Mouse (Mus musculus): Measurements from ENCODE around the gene Celsr1. TPM values are rescaled to one million over a fixed set of nuclear protein-coding genes. Genes with fewer than 3 reads are reported as not detected.

The Celsr1 gene
- total and polyA plus RNA-seq, 2 experiments from 2014 or later, result 0.99 to 16.4 TPM

DNA sequence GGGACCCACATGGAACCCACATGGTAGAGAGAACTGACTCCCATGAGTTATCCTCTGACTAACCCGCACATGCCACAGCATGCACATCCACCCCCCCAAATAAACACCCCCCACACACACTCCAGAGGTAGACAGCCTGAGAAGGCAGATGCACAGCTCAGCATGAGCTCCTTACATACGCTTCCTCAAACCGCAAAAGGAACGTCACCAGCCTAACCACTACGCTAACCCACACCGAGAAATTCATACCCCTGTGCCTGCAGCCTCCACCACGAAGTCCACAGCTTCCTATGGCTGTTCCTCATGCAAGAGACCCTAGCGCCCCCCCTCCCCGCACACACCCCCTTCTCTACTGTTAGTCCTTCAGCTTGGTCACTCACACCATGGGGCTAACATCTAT, 11.6 kb downstream of the Celsr1 start:
- no peak overlapping the region for H3K4me2 ChIP-seq (ENCODE audit: low read depth, low read length)
- no peak overlapping the region for H3K9ac ChIP-seq (replicated peaks; ENCODE audit: low read length)
- H3K36me3 ChIP-seq (ENCODE audit: insufficient read depth, low read length), result no peaks in the 10 kb centered on the region
- WGBS, result 72% methylated on average over 9 of the region's 9 CpGs
- no peak overlapping the region for H3K27ac ChIP-seq
- no peak for TF ChIP-seq CTCF (IDR thresholded peaks at IDR 0.05; ENCODE audit: low read depth)
- no peak overlapping the region for H3K4me3 ChIP-seq (ENCODE audit: low read length)
- H3K27me3 ChIP-seq (ENCODE audit: insufficient read depth, low read length), result no peaks in the 10 kb centered on the region
- no peaks in the 10 kb centered on the region for H3K9me3 ChIP-seq (ENCODE audit: low read length)
- no peak for ATAC-seq
- no peak for DNase-seq (ENCODE audit: low spot score)
- H3K4me1 ChIP-seq (ENCODE audit: insufficient read depth, low read length), result no peaks in the 10 kb centered on the region; the same call in 1 of the 2 replicates

DNA sequence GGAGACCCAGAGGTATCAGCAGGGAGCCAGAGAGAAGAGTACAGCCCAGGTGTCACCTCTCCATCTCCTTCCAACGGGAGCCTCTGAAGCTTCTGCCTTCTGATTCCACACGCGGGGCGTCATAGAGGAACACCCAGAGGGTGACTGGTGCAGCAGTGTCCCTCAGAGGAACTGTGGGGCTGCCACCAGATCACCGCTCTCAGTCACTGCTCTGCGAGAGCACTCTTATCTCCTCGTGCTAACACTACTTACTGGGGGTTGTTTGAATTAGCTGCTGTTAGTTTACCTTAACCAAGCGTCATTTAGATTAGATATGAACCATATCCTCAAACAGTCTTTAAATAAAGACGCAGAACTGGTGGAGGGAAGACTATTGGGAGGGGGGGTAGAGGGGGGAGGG, 12.3 kb downstream of the Celsr1 start:
- no peaks in the 10 kb centered on the region for H3K36me3 ChIP-seq (ENCODE audit: insufficient read depth, low read length)
- H3K27ac ChIP-seq, result no peak overlapping the region
- H3K4me3 ChIP-seq (ENCODE audit: low read length), result no peak overlapping the region
- WGBS, result 85% methylated on average over 9 of the region's 9 CpGs
- DNase-seq (ENCODE audit: low spot score) (no peak), ATAC-seq (no peak)
- no peaks in the 10 kb centered on the region; the same call in 1 of the 2 replicates for H3K4me1 ChIP-seq (ENCODE audit: insufficient read depth, low read length)
- TF ChIP-seq CTCF (IDR thresholded peaks at IDR 0.05; ENCODE audit: low read depth), result no peak
- H3K9ac ChIP-seq (replicated peaks; ENCODE audit: low read length), result no peak overlapping the region
- H3K27me3 ChIP-seq (ENCODE audit: insufficient read depth, low read length), result no peaks in the 10 kb centered on the region
- H3K9me3 ChIP-seq (ENCODE audit: low read length), result no peaks in the 10 kb centered on the region
- H3K4me2 ChIP-seq (ENCODE audit: low read depth, low read length), result no peak overlapping the region

DNA sequence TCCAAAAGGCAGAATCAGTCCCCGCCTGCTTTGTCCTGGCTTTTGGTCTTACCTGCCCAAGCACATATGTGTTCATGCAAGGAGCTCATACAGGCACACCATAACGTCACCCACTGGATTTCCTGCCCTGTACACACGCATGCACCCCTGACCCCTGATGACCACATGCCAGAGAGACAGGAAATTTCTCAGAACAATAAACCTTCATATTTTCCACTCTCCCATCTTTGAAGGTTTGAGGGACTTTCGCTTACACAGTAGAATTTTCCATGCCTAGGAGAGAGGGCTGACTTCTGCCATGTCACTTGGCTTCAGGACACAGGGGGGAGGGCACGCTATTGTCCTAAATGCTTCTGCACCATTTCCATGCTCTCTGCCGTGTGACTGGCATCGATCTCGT, 13.6 kb downstream of the Celsr1 start:
- DNase-seq (ENCODE audit: low spot score), result no peak
- ATAC-seq, result no peak
- no peak overlapping the region for H3K4me2 ChIP-seq (ENCODE audit: low read depth, low read length)
- no peak overlapping the region for H3K27ac ChIP-seq
- H3K9me3 ChIP-seq (ENCODE audit: low read length), result no peaks in the 10 kb centered on the region
- H3K4me1 ChIP-seq (ENCODE audit: insufficient read depth, low read length), result no peaks in the 10 kb centered on the region; the same call in 1 of the 2 replicates
- H3K4me3 ChIP-seq (ENCODE audit: low read length), result no peak overlapping the region
- 59% methylated on average over 8 of the region's 8 CpGs for WGBS
- H3K9ac ChIP-seq (replicated peaks; ENCODE audit: low read length), result no peak overlapping the region
- H3K36me3 ChIP-seq (ENCODE audit: insufficient read depth, low read length), result no peaks in the 10 kb centered on the region
- TF ChIP-seq CTCF (IDR thresholded peaks at IDR 0.05; ENCODE audit: low read depth), result no peak
- H3K27me3 ChIP-seq (ENCODE audit: insufficient read depth, low read length), result no peaks in the 10 kb centered on the region

DNA sequence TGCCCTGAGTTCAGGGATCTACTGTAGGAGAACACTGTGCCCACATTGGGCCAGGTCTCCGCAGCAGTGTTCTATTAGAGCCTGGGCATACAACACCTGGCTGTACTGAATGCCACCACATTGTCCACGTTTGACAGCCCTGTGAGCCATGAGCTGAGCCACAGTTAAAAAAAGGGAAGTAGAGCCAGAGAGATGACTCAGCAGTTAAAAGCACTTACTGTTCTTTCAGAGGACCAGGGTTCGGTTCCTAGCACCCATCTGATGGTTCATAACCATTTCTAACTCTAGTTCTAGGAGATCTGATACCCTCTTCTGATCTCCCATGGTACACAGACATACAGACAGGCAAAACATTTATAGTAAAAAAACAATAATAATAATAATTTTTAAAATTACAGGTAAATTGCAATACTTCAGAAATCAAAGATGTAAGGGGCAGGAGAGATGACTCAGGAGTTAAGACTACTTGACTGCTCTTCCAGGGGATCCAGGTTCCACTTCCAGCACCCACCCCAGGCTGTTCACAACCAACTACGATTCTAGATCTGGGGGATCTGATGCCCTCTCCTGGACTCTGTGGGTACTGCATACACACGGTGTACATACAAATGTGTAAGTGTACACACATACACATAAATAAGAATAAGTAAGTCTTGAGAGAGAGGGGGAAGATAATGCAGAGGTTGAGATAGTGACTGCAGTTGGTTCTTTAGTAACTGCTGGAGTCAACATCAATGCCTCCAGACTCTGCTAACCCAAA, 14.6 kb downstream of the Celsr1 start:
- Histone ChIP-seq H3K4me2 (ENCODE audit: low read depth, low read length) (no peak overlapping the region), H3K4me1 (ENCODE audit: insufficient read depth, low read length) (peaks cover under 1% of the 10 kb centered on the region), H3K9ac (replicated peaks; ENCODE audit: low read length) (no peak overlapping the region), H3K9me3 (ENCODE audit: low read length) (no peaks in the 10 kb centered on the region), H3K27me3 (ENCODE audit: insufficient read depth, low read length) (no peaks in the 10 kb centered on the region), H3K4me3 (ENCODE audit: low read length) (no peak overlapping the region), H3K36me3 (ENCODE audit: insufficient read depth, low read length) (no peaks in the 10 kb centered on the region), H3K27ac (no peak overlapping the region)
- no peak for ATAC-seq
- 95% methylated on average over 5 of the region's 5 CpGs for WGBS
- no peak for DNase-seq (ENCODE audit: low spot score)
- TF ChIP-seq CTCF (IDR thresholded peaks at IDR 0.05; ENCODE audit: low read depth), result peak; percentile 31

DNA sequence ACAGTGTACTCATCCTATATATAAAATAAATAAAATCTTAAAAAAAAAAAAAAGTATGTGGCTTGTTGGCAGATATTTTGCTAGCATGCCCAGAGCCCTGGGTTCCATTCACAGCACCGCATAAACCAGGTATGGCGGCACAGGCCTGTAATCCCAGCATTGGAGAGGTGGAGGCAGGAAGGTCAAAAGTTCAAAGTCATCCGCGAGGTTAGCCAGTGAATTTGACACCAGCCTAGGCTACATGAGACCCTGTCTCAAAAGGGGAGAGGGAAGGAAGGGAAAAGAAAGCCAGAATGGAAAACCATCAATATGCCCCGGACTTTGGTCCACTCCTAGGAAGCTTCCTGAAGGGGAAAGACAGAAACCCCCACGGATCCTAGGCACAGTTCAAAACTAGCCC, 16.2 kb downstream of the Celsr1 start:
- no peak for TF ChIP-seq CTCF (IDR thresholded peaks at IDR 0.05; ENCODE audit: low read depth)
- DNase-seq (ENCODE audit: low spot score), result no peak
- no peak overlapping the region for H3K4me3 ChIP-seq (ENCODE audit: low read length)
- H3K27ac ChIP-seq, result no peak overlapping the region
- no peak overlapping the region for H3K4me2 ChIP-seq (ENCODE audit: low read depth, low read length)
- ATAC-seq, result no peak
- H3K9ac ChIP-seq (replicated peaks; ENCODE audit: low read length), result no peak overlapping the region
- H3K4me1 ChIP-seq (ENCODE audit: insufficient read depth, low read length), result peaks cover 14% of the 10 kb centered on the region
- H3K27me3 ChIP-seq (ENCODE audit: insufficient read depth, low read length), result no peaks in the 10 kb centered on the region
- no peaks in the 10 kb centered on the region for H3K9me3 ChIP-seq (ENCODE audit: low read length)
- no peaks in the 10 kb centered on the region for H3K36me3 ChIP-seq (ENCODE audit: insufficient read depth, low read length)
- 93% methylated on average over 6 of the region's 6 CpGs for WGBS

DNA sequence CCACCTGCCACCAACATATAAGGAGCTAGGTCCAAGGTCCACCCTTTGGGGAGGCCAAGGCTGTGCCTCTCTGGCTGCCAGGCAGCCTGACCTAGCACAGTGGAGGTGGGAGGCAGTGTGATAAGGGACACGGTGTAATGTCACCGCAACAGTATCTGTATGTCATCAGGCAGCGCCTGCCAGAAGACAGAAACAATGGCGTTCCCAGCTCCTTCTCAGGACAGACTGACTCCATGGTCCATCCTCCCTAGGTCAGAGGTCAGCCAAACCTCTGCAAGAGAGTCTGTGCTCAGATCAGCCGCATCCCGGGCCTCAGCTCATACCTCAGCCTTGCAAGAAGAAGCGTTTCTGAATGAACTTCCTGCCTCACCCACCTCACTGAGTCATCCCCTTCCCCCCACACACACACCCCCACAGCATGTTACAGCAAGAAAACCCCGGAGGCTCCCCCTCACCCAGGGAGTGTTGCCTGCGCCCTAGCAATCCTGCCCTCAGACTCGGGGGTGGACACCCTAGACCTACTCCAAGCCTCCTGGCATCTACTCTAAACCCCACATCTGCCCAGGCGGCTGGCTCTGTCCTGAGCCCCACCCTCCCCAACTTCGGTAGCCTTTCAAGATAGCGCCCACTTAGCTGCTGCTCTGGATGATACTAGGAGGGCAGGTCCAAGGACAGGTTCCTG, 17.6 kb downstream of the Celsr1 start:
- 71% methylated on average over 13 of the region's 13 CpGs for WGBS
- DNase-seq (ENCODE audit: low spot score) (no peak), ATAC-seq (no peak)
- no peak overlapping the region for H3K4me3 ChIP-seq (ENCODE audit: low read length)
- no peaks in the 10 kb centered on the region for H3K9me3 ChIP-seq (ENCODE audit: low read length)
- H3K27ac ChIP-seq, result no peak overlapping the region
- H3K4me2 ChIP-seq (ENCODE audit: low read depth, low read length), result no peak overlapping the region
- H3K36me3 ChIP-seq (ENCODE audit: insufficient read depth, low read length), result no peaks in the 10 kb centered on the region
- H3K4me1 ChIP-seq (ENCODE audit: insufficient read depth, low read length), result peaks cover 14% of the 10 kb centered on the region
- no peak overlapping the region for H3K9ac ChIP-seq (replicated peaks; ENCODE audit: low read length)
- H3K27me3 ChIP-seq (ENCODE audit: insufficient read depth, low read length), result no peaks in the 10 kb centered on the region
- no peak for TF ChIP-seq CTCF (IDR thresholded peaks at IDR 0.05; ENCODE audit: low read depth)

DNA sequence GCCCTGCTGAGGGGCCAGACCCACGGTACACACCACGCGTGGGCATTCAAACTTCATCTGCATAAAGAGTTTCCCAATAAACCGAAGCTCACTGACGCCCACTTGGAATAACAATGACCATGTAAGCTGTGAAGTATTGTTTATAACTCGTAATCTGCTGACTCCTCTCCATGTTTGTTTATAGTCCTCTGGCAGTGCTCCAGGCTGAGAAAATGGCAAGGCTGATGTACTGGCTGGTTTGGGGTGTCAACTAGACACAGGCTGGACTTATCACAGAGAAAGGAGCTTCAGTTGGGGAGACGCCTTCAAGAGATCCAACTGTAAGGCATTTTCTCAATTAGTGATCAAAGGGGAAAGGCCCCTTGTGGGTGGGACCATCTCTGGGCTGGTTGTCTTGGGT, 18.6 kb downstream of the Celsr1 start:
- Histone ChIP-seq H3K27ac (no peak overlapping the region), H3K36me3 (ENCODE audit: insufficient read depth, low read length) (no peaks in the 10 kb centered on the region), H3K27me3 (ENCODE audit: insufficient read depth, low read length) (no peaks in the 10 kb centered on the region), H3K4me1 (ENCODE audit: insufficient read depth, low read length) (peaks cover 14% of the 10 kb centered on the region), H3K9ac (replicated peaks; ENCODE audit: low read length) (no peak overlapping the region), H3K9me3 (ENCODE audit: low read length) (no peaks in the 10 kb centered on the region), H3K4me2 (ENCODE audit: low read depth, low read length) (no peak overlapping the region), H3K4me3 (ENCODE audit: low read length) (no peak overlapping the region)
- no peak for TF ChIP-seq CTCF (IDR thresholded peaks at IDR 0.05; ENCODE audit: low read depth)
- DNase-seq (ENCODE audit: low spot score), result no peak
- no peak for ATAC-seq
- WGBS, result 73% methylated on average over 7 of the region's 7 CpGs
